Mouse (Mus musculus) neural tube, embryonic 13.5 days (tissue): ENCODE measurements at regions not wholly inside any gene's neighbourhood (a gene's known extent, or its start where the extent isn't known, plus 50 kb on each side); places are given as distances from the start of the nearest gene placed in this dataset.

Source experiments
- ATAC-seq: fragments of 200-750 bp; cut with Nextera tagmentation; 2 replicates; pipeline ENCODE4 v1.8.0; 2017; ENCODE audit warnings: low read depth, mild to moderate bottlenecking, moderate TSS enrichment, moderate library complexity
- H3K27ac ChIP-seq: fragments of 300-500 bp; sonication (generic); replicated peaks from 2 replicates; pipeline ENCODE4 v1.5.1; 2015; ENCODE audit warnings: moderate library complexity, mild to moderate bottlenecking, inconsistent platforms
- H3K27me3 ChIP-seq: fragments of 300-500 bp; sonication (generic); 2 replicates; pipeline ENCODE4 v1.6.1; 2015; ENCODE audit warnings: mild to moderate bottlenecking, inconsistent platforms
- H3K36me3 ChIP-seq: fragments of 300-500 bp; sonication (generic); 2 replicates; pipeline ENCODE4 v1.6.1; 2015; ENCODE audit warnings: mild to moderate bottlenecking, inconsistent platforms
- H3K4me1 ChIP-seq: fragments of 300-500 bp; sonication (generic); replicated peaks from 2 replicates; pipeline ENCODE4 v1.6.1; 2015; ENCODE audit warnings: inconsistent platforms
- H3K4me2 ChIP-seq: fragments of 300-500 bp; sonication (generic); 2 replicates; pipeline ENCODE4 v1.6.1; 2015; ENCODE audit warnings: inconsistent platforms, mild to moderate bottlenecking, moderate library complexity
- H3K4me3 ChIP-seq: fragments of 300-500 bp; sonication (generic); 2 replicates; pipeline ENCODE4 v1.5.1; 2015; ENCODE audit warnings: mild to moderate bottlenecking, inconsistent platforms
- H3K9ac ChIP-seq: fragments of 300-500 bp; sonication (generic); 2 replicates; pipeline ENCODE4 v1.6.1; 2015; ENCODE audit warnings: moderate library complexity, mild to moderate bottlenecking, inconsistent platforms
- H3K9me3 ChIP-seq: fragments of 300-500 bp; sonication (generic); 2 replicates; pipeline ENCODE4 v1.6.1; 2016; ENCODE audit warnings: inconsistent platforms
- WGBS: fragments of 180-500 bp; shearing (Covaris S2); methylation state at CpG from one replicate; pipeline ENCODE4 v1.1.7; 2015; 5-methylcytosine and 5-hydroxymethylcytosine counted together

DNA sequence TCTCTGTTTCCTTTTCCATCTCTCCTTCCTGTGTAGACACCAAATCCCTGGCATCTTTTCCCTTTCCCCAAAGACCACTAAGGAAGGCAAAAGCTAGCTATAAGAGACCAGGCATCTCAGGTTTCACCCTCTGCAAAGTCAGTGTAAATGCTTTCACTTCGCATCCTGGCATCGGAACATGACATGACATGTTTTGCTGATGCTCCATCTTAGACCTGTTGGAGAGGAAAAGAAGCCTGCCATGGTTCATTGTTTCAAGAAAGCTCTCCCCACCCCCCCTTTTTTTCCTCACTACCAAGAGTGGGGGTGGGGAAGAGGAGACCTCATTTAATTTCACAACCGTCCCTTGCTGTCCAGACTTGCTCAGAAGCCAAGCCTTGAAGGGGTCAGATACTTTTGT lies 156.4 kb upstream of the Camk1g start:
- WGBS = 78% methylated on average over 3 of the region's 3 CpGs
- no peak overlapping the region for H3K9ac ChIP-seq
- no peaks in the 10 kb centered on the region for H3K27me3 ChIP-seq
- no peaks in the 10 kb centered on the region for H3K36me3 ChIP-seq
- no peak overlapping the region for H3K27ac ChIP-seq
- H3K4me3 ChIP-seq = no peak overlapping the region
- no peak overlapping the region for H3K4me2 ChIP-seq
- no peak for ATAC-seq
- H3K4me1 ChIP-seq = no peaks in the 10 kb centered on the region; the same call in 1 of the 2 replicates
- H3K9me3 ChIP-seq = peaks cover 6% of the 10 kb centered on the region; the same call in 1 of the 2 replicates

GRCm38 (mm10) chr1:193522007-193522406 lies 151.9 kb upstream of the Camk1g start:
- Histone ChIP-seq H3K36me3 (no peaks in the 10 kb centered on the region), H3K27ac (no peak overlapping the region), H3K4me1 (no peaks in the 10 kb centered on the region; the same call in 1 of the 2 replicates), H3K27me3 (no peaks in the 10 kb centered on the region), H3K4me3 (no peak overlapping the region), H3K9ac (no peak overlapping the region), H3K4me2 (no peak overlapping the region), H3K9me3 (no peaks in the 10 kb centered on the region)
- 67% methylated on average over 2 of the region's 2 CpGs for WGBS
- ATAC-seq = no peak

GRCm38 (mm10) chr1:193518840-193519239 lies 148.7 kb upstream of the Camk1g start:
- H3K9me3 ChIP-seq = no peaks in the 10 kb centered on the region
- H3K27ac ChIP-seq = no peak overlapping the region
- H3K9ac ChIP-seq = no peak overlapping the region
- no peaks in the 10 kb centered on the region; the same call in 1 of the 2 replicates for H3K4me1 ChIP-seq
- H3K4me3 ChIP-seq = no peak overlapping the region
- no peak for ATAC-seq
- 76% methylated on average over 1 of the region's 1 CpGs for WGBS
- H3K4me2 ChIP-seq = no peak overlapping the region
- no peaks in the 10 kb centered on the region for H3K36me3 ChIP-seq
- H3K27me3 ChIP-seq = no peaks in the 10 kb centered on the region

- ATAC-seq = no peak
- WGBS = 74% methylated on average over 4 of the region's 4 CpGs
- Histone ChIP-seq H3K36me3 (no peaks in the 10 kb centered on the region), H3K4me3 (no peak overlapping the region), H3K4me2 (no peak overlapping the region), H3K27ac (no peak overlapping the region), H3K4me1 (no peaks in the 10 kb centered on the region; the same call in 1 of the 2 replicates), H3K27me3 (no peaks in the 10 kb centered on the region), H3K9me3 (no peaks in the 10 kb centered on the region), H3K9ac (no peak overlapping the region)
Observed at GRCm38 (mm10) chr1:193517968-193518367, 147.9 kb upstream of the Camk1g start.

GRCm38 (mm10) chr1:193517293-193517692 lies 147.2 kb upstream of the Camk1g start:
- H3K9me3 ChIP-seq = no peaks in the 10 kb centered on the region
- H3K9ac ChIP-seq = no peak overlapping the region
- no peaks in the 10 kb centered on the region for H3K27me3 ChIP-seq
- no peaks in the 10 kb centered on the region; the same call in 1 of the 2 replicates for H3K4me1 ChIP-seq
- H3K36me3 ChIP-seq = no peaks in the 10 kb centered on the region
- ATAC-seq = no peak
- no peak overlapping the region for H3K4me3 ChIP-seq
- no peak overlapping the region for H3K27ac ChIP-seq
- no peak overlapping the region for H3K4me2 ChIP-seq
- WGBS = 36% methylated on average over 2 of the region's 2 CpGs

DNA sequence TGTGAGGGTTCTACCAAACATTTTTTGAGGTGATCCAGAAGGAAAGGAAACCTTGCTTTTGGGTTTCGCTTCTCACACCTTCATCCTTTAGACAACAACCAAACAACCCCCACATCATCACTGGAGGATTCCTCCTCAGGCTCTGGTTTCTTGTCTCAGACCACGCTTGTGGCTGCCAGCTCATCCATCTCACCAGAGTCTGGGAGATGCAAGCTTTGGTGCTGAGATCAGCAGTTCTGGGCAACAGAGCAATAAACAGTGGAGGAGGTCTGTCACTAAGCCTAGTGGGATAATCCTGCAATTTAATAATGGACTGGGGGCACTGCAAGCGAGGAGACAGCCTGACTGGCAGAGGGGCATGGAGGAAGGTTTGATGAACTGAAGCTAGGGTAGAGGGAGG lies 146.3 kb upstream of the Camk1g start:
- Histone ChIP-seq H3K4me1 (no peaks in the 10 kb centered on the region; the same call in 1 of the 2 replicates), H3K27ac (no peak overlapping the region), H3K4me3 (no peak overlapping the region), H3K36me3 (no peaks in the 10 kb centered on the region), H3K4me2 (no peak overlapping the region), H3K9me3 (no peaks in the 10 kb centered on the region), H3K9ac (no peak overlapping the region), H3K27me3 (no peaks in the 10 kb centered on the region)
- WGBS = 59% methylated on average over 3 of the region's 3 CpGs
- no peak for ATAC-seq

DNA sequence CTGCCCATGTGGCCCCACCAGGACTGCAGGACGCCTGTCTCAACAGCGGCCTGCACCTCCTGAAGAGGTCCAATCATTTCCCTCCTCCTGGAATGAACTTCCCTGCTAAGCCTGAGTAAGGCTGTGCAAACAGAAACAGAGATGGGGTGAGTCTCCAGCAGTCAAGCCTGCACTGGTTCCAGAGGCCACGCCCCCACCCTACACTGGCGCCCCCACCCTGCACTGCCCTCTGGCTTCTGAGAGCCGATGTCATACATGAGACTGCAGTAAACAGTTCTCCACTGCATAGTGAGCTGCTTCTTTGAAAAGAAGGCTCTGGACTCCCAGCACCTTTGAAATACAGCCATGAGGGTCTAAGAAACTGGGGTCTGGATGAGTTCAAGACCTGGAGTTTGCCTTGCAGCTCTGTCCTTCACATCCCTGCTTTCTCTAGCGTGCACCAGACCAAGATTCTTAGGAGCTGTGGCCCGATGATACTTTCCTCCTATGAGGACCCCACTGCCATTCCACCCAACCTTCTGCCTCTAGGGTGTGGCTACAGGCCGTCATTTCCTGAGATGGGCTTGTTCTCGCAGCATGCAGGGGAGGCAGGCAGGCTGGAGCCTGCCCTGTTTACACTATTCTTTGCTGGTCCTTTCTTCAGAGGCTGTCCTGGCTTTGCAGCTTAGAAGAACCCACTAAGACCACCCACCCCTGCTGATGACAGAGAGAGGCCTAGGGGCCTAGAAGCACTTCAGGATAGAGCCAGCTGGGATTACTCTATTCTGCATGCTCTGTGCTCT lies 144.0 kb upstream of the Camk1g start:
- H3K4me1 ChIP-seq = no peaks in the 10 kb centered on the region; the same call in 1 of the 2 replicates
- H3K9ac ChIP-seq = no peak overlapping the region
- H3K4me3 ChIP-seq = no peak overlapping the region
- H3K4me2 ChIP-seq = no peak overlapping the region
- no peak overlapping the region for H3K27ac ChIP-seq
- WGBS = 43% methylated on average over 9 of the region's 9 CpGs
- no peaks in the 10 kb centered on the region for H3K36me3 ChIP-seq
- H3K9me3 ChIP-seq = no peaks in the 10 kb centered on the region
- no peaks in the 10 kb centered on the region for H3K27me3 ChIP-seq
- ATAC-seq = no peak

DNA sequence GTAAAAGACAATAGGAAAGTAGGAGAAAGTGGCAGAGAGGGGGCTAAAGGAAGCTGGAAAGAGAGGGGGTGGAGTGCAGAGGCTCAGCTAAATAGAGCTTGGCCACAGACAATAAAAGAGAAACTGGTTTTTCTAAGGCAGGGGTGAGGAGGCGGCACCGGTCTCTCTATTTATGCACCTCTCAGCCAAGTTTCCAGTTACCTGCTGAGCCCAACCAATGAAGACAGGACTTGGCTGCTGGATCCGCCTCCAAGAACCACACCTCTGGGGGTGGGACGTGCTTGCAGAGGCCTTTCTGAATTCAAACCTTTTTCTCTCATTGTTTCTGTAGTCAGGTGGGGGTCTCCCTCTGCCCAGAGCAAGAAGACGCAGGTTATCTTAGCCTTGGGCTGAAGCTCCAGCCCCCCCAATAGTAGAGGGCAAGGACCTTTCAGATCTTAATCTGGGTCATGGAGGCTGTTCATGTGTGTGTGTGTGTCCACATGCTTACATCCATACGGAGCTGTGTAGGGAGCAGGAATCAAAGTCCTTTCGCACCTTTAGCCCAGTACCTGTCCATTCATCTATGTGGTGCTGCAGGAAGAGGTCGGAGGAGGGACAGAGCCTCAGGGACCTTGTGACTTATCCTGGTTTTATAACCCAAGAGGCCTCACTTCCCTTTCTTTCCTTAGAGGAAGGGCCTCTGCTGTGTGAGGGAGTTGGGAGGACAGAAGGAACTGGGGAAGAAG lies 140.1 kb upstream of the Camk1g start:
- Histone ChIP-seq H3K4me2 (no peak overlapping the region), H3K27me3 (no peaks in the 10 kb centered on the region), H3K4me1 (no peaks in the 10 kb centered on the region; the same call in none of the 2 replicates), H3K9me3 (no peaks in the 10 kb centered on the region), H3K36me3 (no peaks in the 10 kb centered on the region), H3K27ac (no peak overlapping the region), H3K4me3 (no peak overlapping the region), H3K9ac (no peak overlapping the region)
- WGBS = 30% methylated on average over 8 of the region's 8 CpGs
- ATAC-seq = no peak

GRCm38 (mm10) chr1:193508271-193508670 lies 138.2 kb upstream of the Camk1g start:
- Histone ChIP-seq H3K9ac (no peak overlapping the region), H3K4me1 (peaks cover 11% of the 10 kb centered on the region), H3K4me2 (no peak overlapping the region), H3K36me3 (no peaks in the 10 kb centered on the region), H3K27me3 (no peaks in the 10 kb centered on the region), H3K9me3 (no peaks in the 10 kb centered on the region), H3K27ac (no peak overlapping the region), H3K4me3 (no peak overlapping the region)
- no peak for ATAC-seq

GRCm38 (mm10) chr1:193506991-193507390 lies 136.9 kb upstream of the Camk1g start:
- H3K4me2 ChIP-seq = no peak overlapping the region
- H3K4me1 ChIP-seq = peaks cover 11% of the 10 kb centered on the region
- no peak for ATAC-seq
- 83% methylated on average over 3 of the region's 3 CpGs for WGBS
- no peaks in the 10 kb centered on the region for H3K9me3 ChIP-seq
- H3K9ac ChIP-seq = no peak overlapping the region
- no peak overlapping the region for H3K4me3 ChIP-seq
- no peaks in the 10 kb centered on the region for H3K36me3 ChIP-seq
- no peaks in the 10 kb centered on the region for H3K27me3 ChIP-seq
- no peak overlapping the region for H3K27ac ChIP-seq

DNA sequence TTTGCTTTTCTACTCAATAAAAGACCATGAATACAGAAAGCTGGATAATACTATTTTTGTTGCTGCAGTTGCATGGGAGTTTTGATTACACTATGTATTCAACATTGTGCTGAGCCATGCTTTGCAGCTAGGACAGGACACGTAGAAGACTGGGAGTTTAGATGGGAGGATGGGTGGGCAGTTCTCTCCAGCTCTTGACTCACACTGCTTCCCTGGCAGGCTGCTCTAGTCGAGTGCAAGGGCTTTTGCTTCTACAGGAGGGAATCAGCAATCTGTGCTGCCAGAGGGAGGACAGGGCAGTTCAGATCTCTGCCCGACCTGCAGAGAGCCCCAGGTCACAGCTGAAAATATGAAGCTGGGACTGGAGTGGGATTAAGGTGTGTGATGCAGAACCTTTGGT lies 135.3 kb upstream of the Camk1g start:
- ATAC-seq = no peak
- Histone ChIP-seq H3K4me3 (no peak overlapping the region), H3K9ac (no peak overlapping the region), H3K4me1 (peaks cover 11% of the 10 kb centered on the region), H3K4me2 (no peak overlapping the region), H3K27ac (0 out of 2 replicates have a peak overlapping the region, but pooled peaks have one; percentile 28), H3K36me3 (no peaks in the 10 kb centered on the region), H3K27me3 (no peaks in the 10 kb centered on the region), H3K9me3 (no peaks in the 10 kb centered on the region)
- 45% methylated on average over 3 of the region's 3 CpGs for WGBS

- Histone ChIP-seq H3K27me3 (no peaks in the 10 kb centered on the region), H3K9ac (no peak overlapping the region), H3K9me3 (no peaks in the 10 kb centered on the region), H3K4me2 (no peak overlapping the region), H3K4me3 (no peak overlapping the region), H3K36me3 (no peaks in the 10 kb centered on the region), H3K27ac (no peak overlapping the region), H3K4me1 (peaks cover 11% of the 10 kb centered on the region)
- no peak for ATAC-seq
- WGBS = 46% methylated on average over 3 of the region's 3 CpGs
Observed at GRCm38 (mm10) chr1:193504611-193505010, 134.5 kb upstream of the Camk1g start.
